Mouse (Mus musculus): ENCODE measurements around the gene Atp5l. TPM values are rescaled to one million over a fixed set of nuclear protein-coding genes. Genes with fewer than 3 reads are reported as not detected.

Gene Atp5l
- total and polyA plus RNA-seq, 3 experiments, result 41.5 to 130 (median 73.1) TPM

GRCm38 (mm10) chr9:44880309-44881081, 40.0 kb downstream of the Atp5l start:
- Histone ChIP-seq H3K36me3 (replicated peaks) (peaks cover 37% of the 10 kb centered on the region), H3K4me3 (ENCODE audit: low read depth, low read length) (peak overlapping the region; percentile 90), H3K9me3 (replicated peaks) (no peaks in the 10 kb centered on the region), H3K4me1 (ENCODE audit: insufficient read depth, low read depth, low read length) (peaks cover 44% of the 10 kb centered on the region), H3K27me3 (ENCODE audit: insufficient read depth, low read length) (peaks cover 16% of the 10 kb centered on the region)
- DNase-seq (ENCODE audit: low spot score), result peak; percentile 15
- ATAC-seq (ENCODE audit: extremely low read depth, insufficient number of reproducible peaks, low FRiP score, poor library complexity, severe bottlenecking), result no peak
- TF ChIP-seq GATA2 (IDR thresholded peaks at IDR 0.05; ENCODE audit: borderline replicate concordance, low read depth, low read length), result no peak
- no peak for TF ChIP-seq TAL1 (conservative IDR thresholded peaks at IDR 0.05; ENCODE audit: low read depth, low read length)
- TF ChIP-seq GATA1 (IDR thresholded peaks at IDR 0.05; ENCODE audit: borderline replicate concordance, low read length), result no peak
- TF ChIP-seq POLR2AphosphoS5 (IDR thresholded peaks at IDR 0.05; ENCODE audit: insufficient replicate concordance, low read depth, low read length), result no peak
- no peak for TF ChIP-seq CTCF (IDR thresholded peaks at IDR 0.05; ENCODE audit: low read depth, low read length)

DNA sequence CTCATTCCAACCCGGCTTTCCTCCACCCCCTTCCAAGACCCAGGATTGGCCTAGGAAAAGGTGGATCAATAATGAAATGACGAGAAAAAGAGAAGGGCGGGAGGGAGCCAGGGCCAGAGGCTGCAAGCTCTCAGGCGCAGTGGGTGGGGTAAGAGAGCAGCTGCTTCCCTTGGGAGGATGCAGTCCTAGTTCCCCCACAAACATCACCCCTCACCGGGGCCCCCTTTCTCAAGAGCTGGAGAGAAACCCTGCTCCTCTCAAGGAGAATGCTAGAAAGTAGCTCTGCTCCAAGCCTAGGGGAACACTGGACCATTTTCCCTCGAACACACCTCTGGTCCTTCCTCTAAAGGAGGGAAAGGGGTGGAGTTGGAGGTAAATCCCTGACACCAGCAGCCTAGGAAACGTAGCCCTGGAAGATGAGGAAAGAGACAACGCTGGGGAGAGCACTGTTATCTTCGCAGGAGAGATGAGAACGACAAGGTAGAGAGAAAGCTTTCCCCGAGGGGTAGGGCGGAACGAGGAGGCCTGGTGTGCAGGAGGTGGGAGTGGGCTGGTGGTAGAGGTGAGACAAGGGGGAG, 40.8 kb downstream of the Atp5l start:
- DNase-seq (ENCODE audit: low spot score) (peak; percentile 33), ATAC-seq (ENCODE audit: extremely low read depth, insufficient number of reproducible peaks, low FRiP score, poor library complexity, severe bottlenecking) (no peak)
- Histone ChIP-seq H3K9me3 (replicated peaks) (no peaks in the 10 kb centered on the region), H3K36me3 (replicated peaks) (peaks cover 42% of the 10 kb centered on the region), H3K4me1 (ENCODE audit: insufficient read depth, low read depth, low read length) (peaks cover 45% of the 10 kb centered on the region), H3K4me3 (ENCODE audit: low read depth, low read length) (peak overlapping the region; percentile 90), H3K27me3 (ENCODE audit: insufficient read depth, low read length) (peaks cover 16% of the 10 kb centered on the region)
- no peak for TF ChIP-seq GATA1 (IDR thresholded peaks at IDR 0.05; ENCODE audit: borderline replicate concordance, low read length)
- TF ChIP-seq TAL1 (conservative IDR thresholded peaks at IDR 0.05; ENCODE audit: low read depth, low read length), result no peak
- TF ChIP-seq GATA2 (IDR thresholded peaks at IDR 0.05; ENCODE audit: borderline replicate concordance, low read depth, low read length), result no peak
- no peak for TF ChIP-seq POLR2AphosphoS5 (IDR thresholded peaks at IDR 0.05; ENCODE audit: insufficient replicate concordance, low read depth, low read length)
- no peak for TF ChIP-seq CTCF (IDR thresholded peaks at IDR 0.05; ENCODE audit: low read depth, low read length)

GRCm38 (mm10) chr9:44878776-44879500, 41.6 kb downstream of the Atp5l start:
- no peak for ATAC-seq (ENCODE audit: extremely low read depth, insufficient number of reproducible peaks, low FRiP score, poor library complexity, severe bottlenecking)
- peak overlapping the region; percentile 90; the same call in 1 of the 2 replicates for H3K4me3 ChIP-seq (ENCODE audit: low read depth, low read length)
- H3K27me3 ChIP-seq (ENCODE audit: insufficient read depth, low read length), result peaks cover 11% of the 10 kb centered on the region
- H3K4me1 ChIP-seq (ENCODE audit: insufficient read depth, low read depth, low read length), result peaks cover 49% of the 10 kb centered on the region
- no peak for TF ChIP-seq CTCF (IDR thresholded peaks at IDR 0.05; ENCODE audit: low read depth, low read length)
- no peak for TF ChIP-seq GATA1 (IDR thresholded peaks at IDR 0.05; ENCODE audit: borderline replicate concordance, low read length)
- TF ChIP-seq GATA2 (IDR thresholded peaks at IDR 0.05; ENCODE audit: borderline replicate concordance, low read depth, low read length), result no peak
- no peak for TF ChIP-seq POLR2AphosphoS5 (IDR thresholded peaks at IDR 0.05; ENCODE audit: insufficient replicate concordance, low read depth, low read length)
- TF ChIP-seq TAL1 (conservative IDR thresholded peaks at IDR 0.05; ENCODE audit: low read depth, low read length), result no peak
- no peaks in the 10 kb centered on the region for H3K9me3 ChIP-seq (replicated peaks)
- DNase-seq (ENCODE audit: low spot score), result peak; percentile 9
- peaks cover 48% of the 10 kb centered on the region for H3K36me3 ChIP-seq (replicated peaks)

- ATAC-seq (ENCODE audit: extremely low read depth, insufficient number of reproducible peaks, low FRiP score, poor library complexity, severe bottlenecking) (no peak), DNase-seq (ENCODE audit: low spot score) (no peak)
- peaks cover 3% of the 10 kb centered on the region for H3K27me3 ChIP-seq (ENCODE audit: insufficient read depth, low read length)
- no peak for TF ChIP-seq GATA2 (IDR thresholded peaks at IDR 0.05; ENCODE audit: borderline replicate concordance, low read depth, low read length)
- no peak for TF ChIP-seq TAL1 (conservative IDR thresholded peaks at IDR 0.05; ENCODE audit: low read depth, low read length)
- no peak for TF ChIP-seq CTCF (IDR thresholded peaks at IDR 0.05; ENCODE audit: low read depth, low read length)
- TF ChIP-seq POLR2AphosphoS5 (IDR thresholded peaks at IDR 0.05; ENCODE audit: insufficient replicate concordance, low read depth, low read length), result no peak
- TF ChIP-seq GATA1 (IDR thresholded peaks at IDR 0.05; ENCODE audit: borderline replicate concordance, low read length), result no peak
- no peak overlapping the region for H3K4me3 ChIP-seq (ENCODE audit: low read depth, low read length)
- H3K4me1 ChIP-seq (ENCODE audit: insufficient read depth, low read depth, low read length), result peaks cover 42% of the 10 kb centered on the region
- no peaks in the 10 kb centered on the region for H3K9me3 ChIP-seq (replicated peaks)
- H3K36me3 ChIP-seq (replicated peaks), result peaks cover 56% of the 10 kb centered on the region
These were observed 42.9 kb downstream of the Atp5l start for GRCm38 (mm10) chr9:44877686-44878085.

DNA sequence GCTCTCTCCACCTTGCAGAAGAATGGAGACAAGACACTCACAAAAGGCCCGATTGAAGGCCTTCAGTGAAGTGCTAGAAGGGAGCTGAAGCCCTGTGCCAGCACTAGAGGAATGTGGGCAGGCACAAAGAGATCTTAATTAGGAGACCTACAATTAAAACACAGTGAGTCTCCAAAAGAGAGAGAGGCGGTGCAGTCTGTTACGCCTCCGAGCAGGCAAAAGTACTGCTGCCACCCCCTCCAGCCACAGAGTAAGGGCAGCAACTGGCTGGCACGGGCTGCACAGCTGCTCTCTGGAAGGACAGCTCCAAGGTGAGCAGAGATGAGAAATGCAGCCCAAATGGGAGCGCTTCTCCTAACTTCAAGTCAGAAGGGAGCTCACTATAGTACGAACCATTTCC, 45.1 kb downstream of the Atp5l start:
- peaks cover 75% of the 10 kb centered on the region for H3K36me3 ChIP-seq (replicated peaks)
- no peak overlapping the region for H3K4me3 ChIP-seq (ENCODE audit: low read depth, low read length)
- DNase-seq (ENCODE audit: low spot score), result no peak
- no peak for ATAC-seq (ENCODE audit: extremely low read depth, insufficient number of reproducible peaks, low FRiP score, poor library complexity, severe bottlenecking)
- no peaks in the 10 kb centered on the region for H3K9me3 ChIP-seq (replicated peaks)
- no peaks in the 10 kb centered on the region for H3K27me3 ChIP-seq (ENCODE audit: insufficient read depth, low read length)
- peaks cover 31% of the 10 kb centered on the region for H3K4me1 ChIP-seq (ENCODE audit: insufficient read depth, low read depth, low read length)
- no peak for TF ChIP-seq TAL1 (conservative IDR thresholded peaks at IDR 0.05; ENCODE audit: low read depth, low read length)
- TF ChIP-seq GATA1 (IDR thresholded peaks at IDR 0.05; ENCODE audit: borderline replicate concordance, low read length), result no peak
- no peak for TF ChIP-seq CTCF (IDR thresholded peaks at IDR 0.05; ENCODE audit: low read depth, low read length)
- no peak for TF ChIP-seq GATA2 (IDR thresholded peaks at IDR 0.05; ENCODE audit: borderline replicate concordance, low read depth, low read length)
- no peak for TF ChIP-seq POLR2AphosphoS5 (IDR thresholded peaks at IDR 0.05; ENCODE audit: insufficient replicate concordance, low read depth, low read length)

DNA sequence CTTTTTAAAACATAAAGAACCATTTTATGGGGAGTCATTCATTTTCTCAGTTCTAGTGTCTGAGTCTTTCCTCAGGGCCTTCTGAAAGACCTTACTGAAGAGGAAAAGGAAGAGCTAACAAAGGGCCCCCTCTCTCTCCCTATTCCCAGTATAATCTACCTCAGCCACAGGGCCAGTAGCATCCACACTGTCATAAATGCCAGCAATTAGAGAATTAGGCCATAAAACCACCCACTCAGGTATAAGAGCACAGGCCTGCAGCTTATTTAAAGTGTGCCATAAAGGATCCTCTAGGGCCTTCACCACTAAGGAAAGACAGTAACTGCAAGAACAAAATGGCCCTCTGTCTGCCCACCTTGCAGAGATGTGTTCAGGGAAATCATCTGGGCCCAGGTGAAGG, 46.3 kb downstream of the Atp5l start:
- no peak overlapping the region for H3K4me3 ChIP-seq (ENCODE audit: low read depth, low read length)
- TF ChIP-seq TAL1 (conservative IDR thresholded peaks at IDR 0.05; ENCODE audit: low read depth, low read length) (no peak), GATA1 (IDR thresholded peaks at IDR 0.05; ENCODE audit: borderline replicate concordance, low read length) (no peak), GATA2 (IDR thresholded peaks at IDR 0.05; ENCODE audit: borderline replicate concordance, low read depth, low read length) (no peak), CTCF (IDR thresholded peaks at IDR 0.05; ENCODE audit: low read depth, low read length) (no peak), POLR2AphosphoS5 (IDR thresholded peaks at IDR 0.05; ENCODE audit: insufficient replicate concordance, low read depth, low read length) (no peak)
- H3K9me3 ChIP-seq (replicated peaks), result no peaks in the 10 kb centered on the region
- DNase-seq (ENCODE audit: low spot score) (no peak), ATAC-seq (ENCODE audit: extremely low read depth, insufficient number of reproducible peaks, low FRiP score, poor library complexity, severe bottlenecking) (no peak)
- H3K4me1 ChIP-seq (ENCODE audit: insufficient read depth, low read depth, low read length), result peaks cover 19% of the 10 kb centered on the region
- peaks cover 85% of the 10 kb centered on the region for H3K36me3 ChIP-seq (replicated peaks)
- H3K27me3 ChIP-seq (ENCODE audit: insufficient read depth, low read length), result no peaks in the 10 kb centered on the region
